Mouse (Mus musculus) ES-Bruce4 (cell line): ENCODE measurements around the gene Ptch1.

Experiments
- CTCF ChIP-seq: IDR thresholded peaks from one replicate; pipeline ENCODE4 v1.8.1; 2011; ENCODE audit warnings: low read depth, low read length
- EP300 ChIP-seq: IDR thresholded peaks from 2 replicates; pipeline ENCODE4 v1.6.1; 2011; ENCODE audit warnings: low read depth, low read length; ENCODE audit not compliant: insufficient read depth

GRCm38 (mm10) chr13:63551552-63552290 is 21.7 kb downstream of the Ptch1 start:
- TF ChIP-seq EP300 (no peak), CTCF (no peak)
